Mouse (Mus musculus) erythroblast, adult 5-6 weeks (primary cell): ENCODE results near the gene Fkbp5. TPM values are rescaled to one million over a fixed set of nuclear protein-coding genes. Genes with fewer than 3 reads are reported as not detected.

Experiments used
- ATAC-seq: replicated peaks from 2 replicates; pipeline ENCODE4 v1.8.0; 2016; ENCODE audit warnings: moderate number of reproducible peaks, mild to moderate bottlenecking, moderate TSS enrichment, inconsistent platforms; ENCODE audit not compliant: poor library complexity, low FRiP score, severe bottlenecking
- total RNA-seq, 2 experiments: library from RNA; stranded (forward) in 1 of 2; stranded (reverse) in 1 of 2; fragments of 150-400 nt in 1 of 2; fragments of 200-764, 138-1000 nt in 1 of 2; gene quantifications; 2 replicates each; pipeline versions ENCODE4 v1.2.3 to v1.2.4; 2015 to 2017; ENCODE audit warnings: low replicate concordance in 2 of 2

Gene Fkbp5
- total RNA-seq, 2 experiments from 2014 or later: 3.7 to 13.8 TPM

- ATAC-seq: no peak
Observed at GRCm38 (mm10) chr17:28404301-28404700, 113.0 kb downstream of the Fkbp5 start.

- no peak for ATAC-seq
Observed at GRCm38 (mm10) chr17:28394994-28395393, 122.3 kb downstream of the Fkbp5 start.

- no peak for ATAC-seq
Observed at GRCm38 (mm10) chr17:28394051-28394765, 123.1 kb downstream of the Fkbp5 start.

GRCm38 (mm10) chr17:28391568-28392432 is 125.5 kb downstream of the Fkbp5 start:
- ATAC-seq: no peak

GRCm38 (mm10) chr17:28388534-28388933 is 128.8 kb downstream of the Fkbp5 start:
- ATAC-seq: no peak

GRCm38 (mm10) chr17:28386150-28386905 is 131.0 kb downstream of the Fkbp5 start:
- ATAC-seq: no peak; the same call in 1 of the 2 replicates

GRCm38 (mm10) chr17:28384298-28384697 is 133.0 kb downstream of the Fkbp5 start:
- ATAC-seq: no peak

- ATAC-seq: no peak
Observed at GRCm38 (mm10) chr17:28380255-28380654, 137.1 kb downstream of the Fkbp5 start.

- ATAC-seq: no peak; the same call in 1 of the 2 replicates
Observed at GRCm38 (mm10) chr17:28375592-28376061, 141.7 kb downstream of the Fkbp5 start.

GRCm38 (mm10) chr17:28374494-28374893 is 142.8 kb downstream of the Fkbp5 start:
- no peak for ATAC-seq

GRCm38 (mm10) chr17:28373821-28374220 is 143.5 kb downstream of the Fkbp5 start:
- peak; percentile 86 for ATAC-seq

GRCm38 (mm10) chr17:28371941-28372340 is 145.4 kb downstream of the Fkbp5 start:
- ATAC-seq: no peak

GRCm38 (mm10) chr17:28371286-28371685 is 146.0 kb downstream of the Fkbp5 start:
- ATAC-seq: no peak

GRCm38 (mm10) chr17:28369056-28369455 is 148.3 kb downstream of the Fkbp5 start:
- ATAC-seq: no peak

- ATAC-seq: peak; percentile 84
Observed at GRCm38 (mm10) chr17:28368449-28368848, 148.9 kb downstream of the Fkbp5 start.

GRCm38 (mm10) chr17:28365122-28365521 is 152.2 kb downstream of the Fkbp5 start, which contains the start of gene Tulp1:
Gene Tulp1 (minus strand): TSS chr17:28365222.
- no peak for ATAC-seq

- ATAC-seq: no peak
Observed at GRCm38 (mm10) chr17:28363507-28363906, 153.8 kb downstream of the Fkbp5 start.

GRCm38 (mm10) chr17:28362653-28363292 is 154.6 kb downstream of the Fkbp5 start:
- ATAC-seq: no peak

- no peak for ATAC-seq
Observed at GRCm38 (mm10) chr17:28361921-28362652, 155.2 kb downstream of the Fkbp5 start.
